Mouse (Mus musculus): ENCODE results near the gene Cpeb3. TPM values are rescaled to one million over a fixed set of nuclear protein-coding genes. Genes with fewer than 3 reads are reported as not detected.

The Cpeb3 gene
- 6.2 and 7.0 TPM in 2 replicates for polyA plus RNA-seq (2016; fragmentation: Nextera tagmentation; extraction: Ambion mirVana)

- ATAC-seq (ENCODE audit: low FRiP score): no peak
- peak within 1 kb of the TSS; percentile 83 for H3K27ac ChIP-seq
- H3K27me3 ChIP-seq: 0 out of 2 replicates have a peak, but pooled peaks cover 3% of the 10 kb centered on the region
- H3K4me3 ChIP-seq: peak within 1 kb of the TSS; percentile 100
- no peaks in the 10 kb centered on the region for H3K9me3 ChIP-seq (replicated peaks)
- whole genome bisulfite sequencing: 1% methylated on average over 15 of the region's 15 CpGs
- peak within 1 kb of the TSS; percentile 99 for H3K9ac ChIP-seq
- H3K4me2 ChIP-seq (replicated peaks): peak within 1 kb of the TSS; percentile 65
- peaks cover 28% of the 10 kb centered on the region for H3K36me3 ChIP-seq
- H3K4me1 ChIP-seq: peaks cover 16% of the 10 kb centered on the region
Measured at GRCm38 (mm10) chr19:37208176-37208755, at the start of gene Cpeb3. TSS of gene Cpeb3 (minus strand) at chr19:37208601.

- H3K4me1 ChIP-seq: no peaks in the 10 kb centered on the region
- no peak overlapping the region for H3K4me3 ChIP-seq
- H3K9me3 ChIP-seq (replicated peaks): no peaks in the 10 kb centered on the region
- 91% methylated on average over 9 of the region's 9 CpGs for WGBS
- no peak overlapping the region for H3K9ac ChIP-seq
- no peaks in the 10 kb centered on the region for H3K27me3 ChIP-seq
- H3K27ac ChIP-seq: no peak overlapping the region
- no peak for ATAC-seq (ENCODE audit: low FRiP score)
- H3K4me2 ChIP-seq (replicated peaks): no peak overlapping the region
- no peaks in the 10 kb centered on the region for H3K36me3 ChIP-seq
Measured at GRCm38 (mm10) chr19:37255321-37255720, 46.9 kb upstream of the Cpeb3 start.

- no peak overlapping the region for H3K4me3 ChIP-seq
- no peak for ATAC-seq (ENCODE audit: low FRiP score)
- no peak overlapping the region for H3K4me2 ChIP-seq (replicated peaks)
Measured at GRCm38 (mm10) chr19:37252104-37252503, 43.7 kb upstream of the Cpeb3 start.

DNA sequence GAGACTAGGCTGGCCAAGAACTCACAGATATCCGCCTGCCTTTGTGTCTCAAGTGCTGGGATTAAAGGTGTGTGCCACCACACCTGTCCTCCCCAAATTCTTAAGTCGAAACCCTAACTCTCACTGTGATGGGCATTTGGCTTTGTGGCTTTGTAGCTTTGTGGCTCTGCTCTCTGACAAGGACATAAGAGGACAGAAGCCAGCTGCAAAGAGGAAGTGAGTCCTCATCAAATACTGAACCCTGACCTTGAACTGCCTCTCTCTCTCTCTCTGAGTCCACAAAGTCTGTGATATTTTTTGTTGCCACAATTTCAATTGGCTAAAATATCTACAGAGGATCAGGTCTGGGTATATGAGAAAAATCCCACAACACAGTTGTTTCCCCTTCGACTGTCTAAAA lies 39.8 kb upstream of the Cpeb3 start:
- Histone ChIP-seq H3K27ac (no peak overlapping the region), H3K4me3 (no peak overlapping the region), H3K9me3 (replicated peaks) (no peaks in the 10 kb centered on the region), H3K4me2 (replicated peaks) (no peak overlapping the region), H3K27me3 (no peaks in the 10 kb centered on the region), H3K9ac (no peak overlapping the region), H3K36me3 (no peaks in the 10 kb centered on the region), H3K4me1 (no peaks in the 10 kb centered on the region)
- 86% methylated on average over 3 of the region's 3 CpGs for WGBS
- no peak for ATAC-seq (ENCODE audit: low FRiP score)

More at GRCm38 (mm10) chr19:37252104-37252503, 43.7 kb upstream of the Cpeb3 start:
- 69% methylated on average over 6 of the region's 6 CpGs for WGBS
- H3K4me1 ChIP-seq: no peaks in the 10 kb centered on the region
- H3K9me3 ChIP-seq (replicated peaks): no peaks in the 10 kb centered on the region
- no peak overlapping the region for H3K9ac ChIP-seq
- no peaks in the 10 kb centered on the region for H3K27me3 ChIP-seq
- H3K27ac ChIP-seq: no peak overlapping the region
- H3K36me3 ChIP-seq: no peaks in the 10 kb centered on the region

DNA sequence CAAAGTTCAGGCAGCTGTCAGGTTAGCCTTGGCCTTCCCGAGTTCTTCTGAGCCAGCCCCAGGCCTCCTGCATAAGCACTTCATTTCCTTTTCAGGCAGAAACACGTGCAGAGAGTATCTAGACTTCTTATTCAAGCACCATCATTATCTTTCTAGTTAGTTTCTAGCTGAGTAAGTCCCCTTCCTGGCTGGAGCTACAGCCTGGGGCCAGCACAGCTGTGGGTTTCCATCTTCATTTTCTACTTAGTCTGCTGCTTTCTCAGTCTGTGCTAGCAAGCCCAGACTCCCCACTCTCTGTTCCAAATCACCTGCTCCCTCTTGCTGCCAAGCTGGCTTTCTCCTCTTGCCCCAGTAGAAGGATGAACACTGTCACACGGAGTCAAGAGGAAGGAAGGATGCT lies 38.5 kb upstream of the Cpeb3 start:
- Histone ChIP-seq H3K4me3 (no peak overlapping the region), H3K27ac (no peak overlapping the region), H3K27me3 (no peaks in the 10 kb centered on the region), H3K9ac (no peak overlapping the region), H3K4me1 (no peaks in the 10 kb centered on the region), H3K9me3 (replicated peaks) (no peaks in the 10 kb centered on the region), H3K36me3 (no peaks in the 10 kb centered on the region), H3K4me2 (replicated peaks) (no peak overlapping the region)
- ATAC-seq (ENCODE audit: low FRiP score): no peak
- 46% methylated on average over 3 of the region's 3 CpGs for WGBS

GRCm38 (mm10) chr19:37242707-37243106 lies 34.3 kb upstream of the Cpeb3 start:
- no peaks in the 10 kb centered on the region for H3K36me3 ChIP-seq
- no peak overlapping the region for H3K27ac ChIP-seq
- peaks cover 8% of the 10 kb centered on the region for H3K4me1 ChIP-seq
- ATAC-seq (ENCODE audit: low FRiP score): no peak
- no peak overlapping the region for H3K4me2 ChIP-seq (replicated peaks)
- 0 out of 2 replicates have a peak, but pooled peaks cover 2% of the 10 kb centered on the region for H3K27me3 ChIP-seq
- 59% methylated on average over 2 of the region's 2 CpGs for WGBS
- no peaks in the 10 kb centered on the region for H3K9me3 ChIP-seq (replicated peaks)
- no peak overlapping the region for H3K4me3 ChIP-seq
- no peak overlapping the region for H3K9ac ChIP-seq

DNA sequence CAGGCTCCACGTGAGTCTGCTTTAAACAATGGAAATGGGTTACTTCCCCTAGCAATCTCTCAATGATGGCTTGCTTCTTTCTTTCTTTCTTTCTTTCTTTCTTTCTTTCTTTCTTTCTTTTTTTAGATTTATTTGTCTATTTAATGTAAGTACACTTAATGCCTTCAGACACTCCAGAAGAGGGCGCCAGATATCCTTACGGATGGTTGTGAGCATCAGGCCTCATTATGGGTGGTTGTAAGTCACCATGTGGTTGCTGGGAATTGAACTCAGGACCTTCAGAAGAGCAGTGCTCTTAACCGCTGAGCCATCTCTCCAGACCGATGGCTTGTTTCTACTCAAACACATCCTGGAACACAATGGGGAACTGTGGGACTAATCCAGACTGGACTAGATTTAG lies 32.8 kb upstream of the Cpeb3 start:
- no peaks in the 10 kb centered on the region for H3K9me3 ChIP-seq (replicated peaks)
- H3K36me3 ChIP-seq: no peaks in the 10 kb centered on the region
- peaks cover 2% of the 10 kb centered on the region; the same call in 1 of the 2 replicates for H3K27me3 ChIP-seq
- H3K9ac ChIP-seq: no peak overlapping the region
- no peak overlapping the region for H3K27ac ChIP-seq
- H3K4me1 ChIP-seq: peaks cover 8% of the 10 kb centered on the region
- 70% methylated on average over 5 of the region's 5 CpGs for WGBS
- H3K4me3 ChIP-seq: no peak overlapping the region
- no peak overlapping the region for H3K4me2 ChIP-seq (replicated peaks)
- no peak for ATAC-seq (ENCODE audit: low FRiP score)

DNA sequence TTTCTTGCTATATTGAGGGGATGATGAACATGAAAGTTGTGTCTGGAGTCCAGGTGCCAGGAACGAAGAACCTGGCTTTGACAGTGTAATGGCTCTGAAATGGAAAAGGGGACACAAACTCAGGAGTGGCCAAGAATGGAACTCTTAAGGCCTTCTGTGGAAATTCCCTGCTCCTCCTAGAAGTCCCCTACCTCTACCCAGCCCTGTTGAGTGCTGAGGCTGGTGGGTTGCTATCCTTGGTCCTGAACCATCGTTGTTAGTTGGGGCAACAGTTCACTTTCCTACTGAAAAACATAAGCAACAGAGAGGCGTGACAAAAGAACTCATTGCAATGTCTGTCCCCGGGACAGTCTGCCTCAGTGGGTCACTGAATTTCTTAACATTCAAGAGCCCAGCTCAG lies 30.7 kb upstream of the Cpeb3 start:
- Histone ChIP-seq H3K27ac (no peak overlapping the region), H3K4me2 (replicated peaks) (no peak overlapping the region), H3K4me3 (no peak overlapping the region), H3K27me3 (peaks cover 23% of the 10 kb centered on the region), H3K36me3 (no peaks in the 10 kb centered on the region), H3K9ac (no peak overlapping the region), H3K4me1 (peaks cover 9% of the 10 kb centered on the region), H3K9me3 (replicated peaks) (no peaks in the 10 kb centered on the region)
- no peak for ATAC-seq (ENCODE audit: low FRiP score)
- 35% methylated on average over 4 of the region's 4 CpGs for WGBS

GRCm38 (mm10) chr19:37238651-37239050 lies 30.2 kb upstream of the Cpeb3 start:
- H3K4me3 ChIP-seq: no peak overlapping the region
- no peak overlapping the region for H3K4me2 ChIP-seq (replicated peaks)
- 20% methylated on average over 7 of the region's 7 CpGs for WGBS
- H3K4me1 ChIP-seq: peaks cover 12% of the 10 kb centered on the region
- no peaks in the 10 kb centered on the region for H3K36me3 ChIP-seq
- ATAC-seq (ENCODE audit: low FRiP score): no peak
- H3K27me3 ChIP-seq: peaks cover 27% of the 10 kb centered on the region
- H3K9me3 ChIP-seq (replicated peaks): no peaks in the 10 kb centered on the region
- no peak overlapping the region for H3K27ac ChIP-seq
- H3K9ac ChIP-seq: no peak overlapping the region

DNA sequence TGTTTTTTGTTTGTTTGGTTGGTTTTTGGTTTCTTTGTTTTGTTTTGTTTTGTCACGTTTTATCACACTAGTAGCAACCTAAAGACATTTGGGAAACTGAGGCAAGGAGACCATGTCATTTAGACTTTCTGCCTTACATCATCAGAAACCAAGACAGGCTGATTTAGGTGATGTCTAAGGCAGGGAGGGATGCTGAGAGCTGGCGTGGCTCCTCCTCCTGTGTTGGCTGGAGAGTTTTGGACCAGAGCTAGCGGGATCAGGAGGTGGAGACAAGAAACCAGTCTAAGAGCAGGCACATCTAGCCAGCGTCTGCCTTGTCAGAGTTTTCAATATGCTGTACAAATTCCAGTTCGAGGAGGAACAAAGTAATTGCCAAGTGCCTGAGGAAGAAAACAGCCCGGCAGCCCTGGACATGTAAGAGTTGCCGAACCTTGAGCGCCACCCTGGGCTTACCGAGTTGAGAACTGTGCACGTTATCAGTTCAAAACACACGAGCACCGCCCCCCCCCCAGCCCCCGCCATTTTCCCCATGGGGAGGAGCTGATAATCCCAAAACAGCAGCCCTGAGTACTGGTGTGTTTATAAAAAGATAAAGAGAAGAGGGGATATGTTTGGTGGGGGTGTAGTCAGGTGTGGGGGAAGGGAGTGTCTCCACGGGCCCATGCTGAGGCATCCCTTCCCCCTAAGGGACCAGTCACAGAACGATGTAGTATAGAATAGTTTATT lies 29.5 kb upstream of the Cpeb3 start:
- H3K4me3 ChIP-seq: no peak overlapping the region
- no peaks in the 10 kb centered on the region for H3K36me3 ChIP-seq
- WGBS: 12% methylated on average over 15 of the region's 15 CpGs
- no peak overlapping the region for H3K27ac ChIP-seq
- no peak overlapping the region for H3K4me2 ChIP-seq (replicated peaks)
- H3K27me3 ChIP-seq: peaks cover 33% of the 10 kb centered on the region
- H3K9me3 ChIP-seq (replicated peaks): no peaks in the 10 kb centered on the region
- ATAC-seq (ENCODE audit: low FRiP score): no peak
- peaks cover 12% of the 10 kb centered on the region for H3K4me1 ChIP-seq
- H3K9ac ChIP-seq: no peak overlapping the region

DNA sequence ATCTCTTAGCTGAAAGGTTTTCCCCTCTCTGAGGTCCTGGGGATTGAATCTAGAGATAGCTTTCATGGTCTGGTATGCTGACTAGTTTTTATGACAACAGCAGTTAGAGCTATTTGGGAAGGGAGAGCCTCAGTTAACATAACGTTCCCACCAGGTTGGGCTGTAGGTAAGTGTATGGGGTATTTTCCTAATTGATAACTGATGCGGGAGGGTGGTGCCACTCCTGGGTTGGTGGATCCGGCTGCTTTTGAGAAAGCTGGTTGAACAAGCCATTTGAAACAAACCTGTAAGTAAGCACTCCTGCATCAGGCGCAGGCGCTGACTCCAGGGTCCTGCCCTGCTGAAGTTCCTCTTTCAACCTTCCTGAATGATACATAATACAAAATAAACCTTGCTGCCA lies 28.9 kb upstream of the Cpeb3 start:
- Histone ChIP-seq H3K27ac (no peak overlapping the region), H3K36me3 (no peaks in the 10 kb centered on the region), H3K4me1 (peaks cover 12% of the 10 kb centered on the region), H3K4me3 (no peak overlapping the region), H3K4me2 (replicated peaks) (no peak overlapping the region), H3K9me3 (replicated peaks) (no peaks in the 10 kb centered on the region), H3K9ac (no peak overlapping the region), H3K27me3 (peaks cover 36% of the 10 kb centered on the region)
- 52% methylated on average over 5 of the region's 5 CpGs for WGBS
- no peak for ATAC-seq (ENCODE audit: low FRiP score)

GRCm38 (mm10) chr19:37235818-37236217 lies 27.4 kb upstream of the Cpeb3 start:
- no peak overlapping the region for H3K27ac ChIP-seq
- H3K4me1 ChIP-seq: peaks cover 12% of the 10 kb centered on the region
- no peaks in the 10 kb centered on the region for H3K36me3 ChIP-seq
- H3K9me3 ChIP-seq (replicated peaks): no peaks in the 10 kb centered on the region
- no peak overlapping the region for H3K9ac ChIP-seq
- WGBS: 62% methylated on average over 8 of the region's 8 CpGs
- no peak for ATAC-seq (ENCODE audit: low FRiP score)
- H3K4me2 ChIP-seq (replicated peaks): no peak overlapping the region
- H3K27me3 ChIP-seq: peaks cover 36% of the 10 kb centered on the region
- no peak overlapping the region for H3K4me3 ChIP-seq
